ENCODE assay signal across 11 mouse cellular contexts in genomic region chr17:83222705-83223104, GRCm38 (mm10). TPM values are rescaled to one million over a fixed set of nuclear protein-coding genes. Genes with fewer than 3 reads are reported as not detected.
DNase-seq lines count a peak whose midpoint lies in the region; ATAC-seq and TF ChIP-seq lines count a peak whose summit lies in the region.
"Had no signal": no experiment of that assay in that cellular context is flagged by ENCODE, and none has a peak within 500 bp of the region (broad histone marks: within the 10 kb centered on the region; RNA-seq: fewer than 3 reads in every experiment).

No protein-coding gene starts in this region.

- H3K9ac ChIP-seq in forebrain, embryonic 12.5 days, result no peak overlapping the region
- no peak overlapping the region for H3K9ac ChIP-seq in limb, embryonic 14.5 days (ENCODE audit: low read depth, low read length, severe bottlenecking)
- H3K9ac ChIP-seq: limb, embryonic 15.5 days had no signal

- peaks cover 83% of the 10 kb centered on the region for H3K4me1 ChIP-seq in forebrain, embryonic 10.5 days
- peaks cover 52% of the 10 kb centered on the region for H3K4me1 ChIP-seq in forebrain, embryonic 12.5 days
- H3K4me1 ChIP-seq in kidney, adult 2 months (ENCODE audit: control insufficient read depth, insufficient read depth, low read length), result peaks cover 12% of the 10 kb centered on the region; the same call in 1 of the 2 replicates
- H3K4me1 ChIP-seq in limb, embryonic 14.5 days (ENCODE audit: control insufficient read depth, insufficient read depth, low read length), result peaks cover 23% of the 10 kb centered on the region

- H3K4me3 ChIP-seq in forebrain, embryonic 10.5 days, result no peak overlapping the region
- no peak overlapping the region for H3K4me3 ChIP-seq in forebrain, embryonic 12.5 days (replicated peaks)
- H3K4me3 ChIP-seq in kidney, adult 2 months (ENCODE audit: insufficient read depth, low read depth, low read length), result no peak overlapping the region
- no peak overlapping the region for H3K4me3 ChIP-seq in limb, embryonic 14.5 days (replicated peaks; ENCODE audit: low read length)
- H3K4me3 ChIP-seq: limb, embryonic 15.5 days had no signal

- TF ChIP-seq POLR2A in kidney, adult 2 months (IDR thresholded peaks at IDR 0.05; ENCODE audit: low read depth, low read length), result no peak
- no peak for TF ChIP-seq POLR2A in limb, embryonic 14.5 days (IDR thresholded peaks at IDR 0.05; ENCODE audit: borderline replicate concordance, extremely low read depth, insufficient read depth, insufficient read length)

- H3K4me2 ChIP-seq in forebrain, embryonic 12.5 days, result no peak overlapping the region
- no peak overlapping the region for H3K4me2 ChIP-seq in limb, embryonic 14.5 days (replicated peaks; ENCODE audit: low read depth, low read length, severe bottlenecking)
- H3K4me2 ChIP-seq: limb, embryonic 15.5 days had no signal

- ATAC-seq in forebrain, embryonic 12.5 days (ENCODE audit: low FRiP score), result no peak
- ATAC-seq in limb, embryonic 14.5 days (ENCODE audit: low FRiP score, low read depth), result 0 out of 2 replicates have a peak, but pooled peaks have one; percentile 8

- no peak for DNase-seq in forebrain, embryonic 10.5 days (ENCODE audit: extremely low spot score, low spot score)
- DNase-seq in adrenal gland, postnatal 36 days, result peak; percentile 53 to 65
- peak; percentile 86 for DNase-seq in kidney, adult 2 months
- DNase-seq in limb, embryonic 14.5 days (ENCODE audit: low spot score), result no peak
- no peak for DNase-seq in cerebellum, postnatal 25 days
- no peak for DNase-seq in spleen, postnatal 36 days (ENCODE audit: low spot score in 2 of 2)
- no peak for DNase-seq in layer of hippocampus, postnatal 36 days
- DNase-seq: B cell, adult 2 months had no signal

- no peaks in the 10 kb centered on the region for H3K9me3 ChIP-seq in forebrain, embryonic 10.5 days
- H3K9me3 ChIP-seq in forebrain, embryonic 12.5 days, result no peaks in the 10 kb centered on the region
- H3K9me3 ChIP-seq in limb, embryonic 14.5 days (ENCODE audit: control insufficient read depth, low read length), result no peaks in the 10 kb centered on the region
- H3K9me3 ChIP-seq: limb, embryonic 15.5 days had no signal

- peak overlapping the region; percentile 15; the same call in 1 of the 2 replicates for H3K27ac ChIP-seq in forebrain, embryonic 10.5 days
- H3K27ac ChIP-seq in forebrain, embryonic 12.5 days, result no peak overlapping the region
- no peak overlapping the region for H3K27ac ChIP-seq in kidney, adult 2 months (ENCODE audit: insufficient read depth, low read depth, low read length)
- H3K27ac ChIP-seq in limb, embryonic 14.5 days (replicated peaks; ENCODE audit: low read depth, low read length), result no peak overlapping the region
- H3K27ac ChIP-seq: limb, embryonic 15.5 days had no signal

- H3K27me3 ChIP-seq in forebrain, embryonic 10.5 days (ENCODE audit: poor library complexity, severe bottlenecking), result peaks cover 88% of the 10 kb centered on the region
- H3K27me3 ChIP-seq in forebrain, embryonic 12.5 days, result peaks cover 31% of the 10 kb centered on the region
- H3K27me3 ChIP-seq in kidney, adult 2 months (replicated peaks; ENCODE audit: control insufficient read depth, insufficient read depth, low read length), result no peaks in the 10 kb centered on the region
- H3K27me3 ChIP-seq in limb, embryonic 14.5 days (ENCODE audit: control insufficient read depth, insufficient read depth, low read length), result peaks cover 76% of the 10 kb centered on the region

- peaks cover 61% of the 10 kb centered on the region for H3K36me3 ChIP-seq in forebrain, embryonic 10.5 days (replicated peaks)
- H3K36me3 ChIP-seq in forebrain, embryonic 12.5 days (replicated peaks), result peaks cover 37% of the 10 kb centered on the region
- H3K36me3 ChIP-seq in kidney, adult 2 months (ENCODE audit: control insufficient read depth, insufficient read depth, low read length), result no peaks in the 10 kb centered on the region
- peaks cover 41% of the 10 kb centered on the region for H3K36me3 ChIP-seq in limb, embryonic 14.5 days (ENCODE audit: control insufficient read depth, insufficient read depth, low read length)

- WGBS in forebrain, embryonic 10.5 days, result 38% methylated on average over 3 of the region's 3 CpGs
- WGBS in forebrain, embryonic 12.5 days, result 25% methylated on average over 3 of the region's 3 CpGs
- WGBS in kidney, adult 2 months, result 6% methylated on average over 3 of the region's 3 CpGs
- 0% methylated on average over 3 of the region's 3 CpGs for WGBS in limb, embryonic 14.5 days

- TF ChIP-seq CTCF in kidney, adult 2 months (conservative IDR thresholded peaks at IDR 0.05; ENCODE audit: insufficient read depth, insufficient read length, low read depth, low read length), result no peak

RNA-seq across cellular contexts. Expression of gene Pkdcc, which starts 7.6 kb away (rescaled TPM):
- 6.2 and 6.6 TPM in 2 replicates for polyA plus RNA-seq in forebrain, embryonic 10.5 days (2016; fragmentation: Nextera tagmentation; extraction: Ambion mirVana)
- polyA plus RNA-seq in forebrain, embryonic 12.5 days (2016; fragmentation: Nextera tagmentation; extraction: Ambion mirVana), result 7.1 and 10.8 TPM in 2 replicates
- 100 to 1,000 TPM in 1 of 2 experiments, 10 to 100 TPM in 1; 54.8 to 151 TPM for total RNA-seq in adrenal gland, postnatal 36 days (2021)
- 42.6 and 44.8 TPM in 2 replicates for polyA plus RNA-seq in kidney, adult 2 months (2012; rRNA removed)
- polyA plus RNA-seq in limb, embryonic 14.5 days (2012; rRNA removed), result 145 and 226 TPM in 2 replicates
- 20.4 and 20.9 TPM in 2 replicates for polyA plus RNA-seq in limb, embryonic 14.5 days (2014; fragmentation: Nextera tagmentation; extraction: Ambion mirVana)
- total RNA-seq in layer of hippocampus, postnatal 36 days (2021), result 10 to 100 TPM; 16.4 to 18.9 TPM
- total RNA-seq: hematopoietic stem cell, adult 5-6 weeks had no signal

Comparison
In these comparisons a context has a peak if more than half of its experiments do, and no peak if none do; other contexts are left out.
1. DNase-seq: peak in adrenal gland, postnatal 36 days (2 of 2) and kidney, adult 2 months (single experiment); none in forebrain, embryonic 10.5 days (single experiment), limb, embryonic 14.5 days (single experiment), cerebellum, postnatal 25 days (0 of 2), spleen, postnatal 36 days (0 of 2) and layer of hippocampus, postnatal 36 days (0 of 2).